Mouse (Mus musculus): ENCODE measurements at regions not wholly inside any gene's neighbourhood (a gene's known extent, or its start where the extent isn't known, plus 50 kb on each side); places are given as distances from the start of the nearest gene placed in this dataset.
A peak's percentile ranks its signal among the peaks of the same experiment; 100 is the strongest.

DNA sequence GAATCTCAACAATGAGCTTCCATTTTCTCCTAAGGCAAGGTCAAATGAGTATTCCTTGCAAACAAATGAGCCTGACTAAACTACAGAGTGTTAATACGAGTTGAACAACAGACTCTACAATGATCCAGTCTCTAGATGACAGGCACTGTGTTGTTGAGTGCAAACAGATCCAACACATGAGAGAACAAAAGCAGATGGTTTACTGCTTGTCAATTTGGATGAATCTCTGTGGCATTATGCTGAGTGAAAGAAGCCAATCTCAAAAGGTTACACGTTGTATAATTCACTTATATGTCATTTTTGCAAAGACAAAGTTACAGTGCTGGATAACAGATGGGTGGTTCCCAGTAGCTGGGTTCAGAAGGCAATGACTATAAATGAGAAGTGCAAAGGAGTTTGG, 217.1 kb upstream of the Gm6657 start:
- DNase-seq (ENCODE audit: low spot score in 2 of 2) = peak in 1 of 2 experiments; percentile 11

DNA sequence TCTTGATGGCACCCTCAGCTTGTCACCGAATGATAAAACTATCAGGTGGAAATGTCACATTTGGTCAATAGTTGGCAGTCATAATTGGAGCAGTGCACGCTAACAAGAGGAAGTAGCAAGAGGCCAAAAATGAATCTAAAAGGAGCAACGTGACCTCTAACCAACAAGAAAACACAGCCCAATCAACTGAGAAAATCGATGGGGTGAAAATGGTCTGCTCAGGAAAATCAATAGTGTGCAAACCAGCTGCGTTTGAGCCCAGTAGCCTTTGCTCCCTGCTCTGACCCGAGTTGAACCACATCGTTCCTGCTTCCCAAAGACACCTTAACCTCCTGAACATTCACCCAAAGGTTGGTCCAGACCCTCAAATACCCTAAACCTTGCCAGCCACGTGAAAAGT, 207.3 kb upstream of the Gm6657 start:
- DNase-seq (ENCODE audit: low spot score in 2 of 2) = no peak

DNA sequence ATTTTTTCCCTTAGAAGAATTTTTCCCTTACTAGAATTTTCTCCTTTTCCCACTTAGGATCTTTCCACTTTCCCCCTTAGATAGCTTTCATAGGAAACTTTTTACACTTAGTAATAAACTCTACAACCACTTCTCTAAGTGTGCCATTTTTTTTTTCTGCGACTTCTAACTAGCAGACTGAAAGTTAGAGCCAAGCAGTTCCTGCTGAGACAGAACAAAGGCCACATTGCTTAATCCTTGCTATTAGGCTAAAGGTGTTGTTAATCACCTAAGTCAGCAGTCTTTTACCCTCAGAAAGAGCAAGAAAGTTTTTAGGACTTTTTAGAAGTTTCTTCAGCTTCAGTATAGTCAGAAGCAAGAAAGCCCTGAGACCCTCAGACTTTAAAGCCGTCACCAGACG, 204.3 kb upstream of the Gm6657 start:
- DNase-seq (ENCODE audit: low spot score in 2 of 2) = no peak

DNA sequence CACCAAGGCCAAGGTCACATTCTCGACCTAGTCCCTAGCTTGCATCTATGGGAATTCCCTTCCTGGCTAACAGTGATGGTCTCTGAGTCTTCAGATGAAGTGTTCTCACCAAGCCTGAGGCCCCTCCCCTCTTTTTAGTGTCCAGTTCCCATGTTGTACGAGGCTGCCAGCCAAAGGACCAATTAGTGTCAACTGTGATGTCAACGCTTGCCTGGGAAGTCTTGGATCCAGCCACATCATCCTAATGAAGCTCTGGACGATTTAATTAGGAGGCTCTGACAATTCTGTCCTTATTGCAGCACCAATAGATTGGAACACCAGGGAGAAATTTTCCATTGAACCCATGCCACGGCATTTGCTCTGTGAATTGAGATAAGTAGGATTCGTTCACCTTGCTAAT, 202.4 kb upstream of the Gm6657 start:
- DNase-seq (ENCODE audit: low spot score in 2 of 2) = peak in 1 of 2 experiments; percentile 32

DNA sequence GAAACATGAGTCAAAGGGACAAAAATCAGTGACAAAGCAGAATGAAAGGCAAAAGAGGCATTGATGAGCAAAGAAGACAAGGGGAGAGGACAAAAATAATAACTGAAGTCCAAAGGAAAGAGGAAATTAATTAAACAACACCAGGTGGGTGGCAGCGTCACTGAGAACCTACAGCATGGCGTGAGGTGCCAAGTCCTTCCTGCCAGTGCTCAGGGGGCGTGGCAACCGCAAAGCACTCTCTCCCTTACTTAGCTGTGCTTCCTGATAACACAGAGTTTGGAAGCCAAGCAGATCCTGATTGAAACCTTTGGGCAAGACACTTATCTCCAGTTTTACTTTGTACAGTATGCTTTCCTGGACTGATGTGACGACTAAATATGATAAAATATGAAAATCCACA, 199.9 kb upstream of the Gm6657 start:
- DNase-seq (ENCODE audit: low spot score in 2 of 2) = no peak

DNA sequence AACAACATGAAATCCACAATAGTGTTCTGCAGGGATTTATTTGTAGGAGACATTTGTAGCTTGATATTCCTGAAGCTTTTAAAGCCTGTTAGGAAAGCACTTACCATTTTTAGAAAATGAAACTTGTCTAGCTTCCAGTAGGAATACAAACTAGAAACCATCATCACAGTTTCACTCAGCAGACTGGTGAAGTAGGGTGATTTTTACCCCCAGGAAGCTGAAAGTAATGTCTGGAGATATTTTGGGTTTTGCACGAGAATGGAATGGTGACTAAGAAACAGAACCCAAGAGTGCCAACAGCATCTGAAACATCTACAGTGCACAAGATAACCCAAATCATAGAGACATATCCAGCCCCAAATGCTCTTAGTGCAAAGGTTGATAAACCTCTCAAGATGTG, 196.1 kb upstream of the Gm6657 start:
- no peak for DNase-seq (ENCODE audit: low spot score in 2 of 2)

DNA sequence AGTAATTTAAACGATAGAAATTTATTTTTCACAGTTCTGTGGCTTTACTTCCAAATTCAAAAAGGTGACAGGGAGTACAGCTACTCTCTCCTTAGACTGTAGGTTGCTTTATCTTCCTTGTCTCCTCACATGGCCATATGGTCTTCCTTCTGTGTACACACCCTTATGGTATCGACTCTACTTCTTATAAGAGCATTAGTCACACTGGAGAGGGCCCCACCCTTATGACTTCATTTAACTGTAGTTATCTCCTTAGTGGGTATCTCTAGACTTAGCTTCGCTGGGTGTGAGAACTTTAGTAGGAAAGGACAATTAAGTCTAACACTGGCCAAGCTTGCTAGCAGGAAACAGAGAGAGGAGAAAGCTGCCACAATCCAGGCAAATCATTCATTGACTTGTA, 193.6 kb upstream of the Gm6657 start:
- DNase-seq (ENCODE audit: low spot score in 2 of 2) = no peak

DNA sequence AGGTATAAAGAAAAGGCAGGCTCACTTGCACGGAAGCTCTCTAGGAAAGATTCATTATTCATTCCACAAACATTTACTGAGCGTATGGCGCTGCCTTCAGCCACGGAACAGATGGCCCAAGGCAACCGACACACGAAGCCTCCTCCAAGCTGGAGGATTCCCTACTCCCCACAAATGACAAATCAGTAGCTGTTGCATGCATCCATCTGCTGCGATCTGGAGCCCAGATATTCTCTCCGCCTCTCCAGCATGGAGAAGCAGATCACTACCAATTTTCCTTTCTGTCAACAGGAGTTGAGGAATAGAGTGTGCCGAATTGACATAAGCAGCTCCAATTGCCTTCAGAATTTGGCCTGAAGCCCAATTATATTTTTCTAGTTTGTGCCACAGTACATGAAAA, 192.2 kb upstream of the Gm6657 start:
- peak; percentile 90 for DNase-seq (ENCODE audit: low spot score in 2 of 2)

DNA sequence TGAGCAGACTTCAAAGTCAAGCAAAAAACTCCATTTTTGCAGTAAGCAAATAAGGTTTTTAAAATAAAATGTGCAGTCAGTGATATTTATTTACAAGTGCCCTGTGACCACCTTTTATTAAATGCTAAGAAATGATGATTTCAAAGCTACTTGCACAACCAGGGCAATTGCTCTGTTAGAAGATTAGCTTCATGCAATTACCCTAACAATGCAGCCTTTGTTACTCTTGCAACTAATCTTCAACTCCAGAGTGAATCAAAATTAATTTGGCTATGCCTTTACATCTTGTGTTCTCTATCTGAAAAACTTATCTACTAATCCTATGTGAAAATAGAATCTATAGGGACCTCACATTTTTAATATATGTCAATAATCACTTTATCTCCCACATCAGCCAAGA, 160.3 kb upstream of the Gm6657 start:
- DNase-seq (ENCODE audit: low spot score in 2 of 2) = no peak

DNA sequence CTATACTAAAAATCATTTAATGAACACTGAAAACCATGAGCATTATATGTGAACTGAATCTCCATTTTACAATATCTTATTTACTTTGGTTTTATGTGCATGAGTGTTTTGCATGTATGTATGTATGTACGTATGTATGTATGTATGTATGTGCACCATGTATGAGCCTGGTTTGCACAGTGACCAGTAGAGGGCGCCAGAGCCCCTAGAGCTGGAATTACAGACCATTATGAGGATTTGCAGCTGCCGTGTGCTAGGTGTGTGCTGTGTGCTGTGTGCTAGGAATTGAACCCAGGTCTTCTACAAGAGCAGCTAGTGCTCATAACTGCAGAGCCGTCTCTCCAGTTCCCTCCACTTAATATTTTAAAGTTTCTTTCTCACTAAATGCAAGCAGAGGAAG, 147.5 kb upstream of the Gm6657 start:
- no peak for DNase-seq (ENCODE audit: low spot score in 2 of 2)

DNA sequence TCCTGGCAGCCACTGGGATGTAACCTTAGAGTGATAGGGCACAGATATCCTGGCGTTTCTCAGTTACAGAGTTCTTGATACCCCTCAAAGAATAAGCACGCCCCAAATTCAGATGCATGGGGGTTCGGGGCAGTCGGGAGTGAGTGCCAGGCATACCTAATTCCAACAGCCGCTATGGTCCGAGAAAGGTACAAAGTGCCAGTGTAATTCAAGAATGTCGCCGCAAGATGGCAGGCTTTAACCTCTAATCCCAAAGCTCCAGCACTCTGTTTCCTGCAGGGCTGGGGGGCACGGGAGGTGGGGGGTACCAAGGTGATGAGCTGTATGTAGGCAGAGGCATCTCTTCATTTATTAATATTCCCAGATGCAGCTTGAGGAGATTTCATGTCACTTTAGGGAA, 138.1 kb upstream of the Gm6657 start:
- peak; percentile 28 to 66 for DNase-seq (ENCODE audit: low spot score in 2 of 2)

DNA sequence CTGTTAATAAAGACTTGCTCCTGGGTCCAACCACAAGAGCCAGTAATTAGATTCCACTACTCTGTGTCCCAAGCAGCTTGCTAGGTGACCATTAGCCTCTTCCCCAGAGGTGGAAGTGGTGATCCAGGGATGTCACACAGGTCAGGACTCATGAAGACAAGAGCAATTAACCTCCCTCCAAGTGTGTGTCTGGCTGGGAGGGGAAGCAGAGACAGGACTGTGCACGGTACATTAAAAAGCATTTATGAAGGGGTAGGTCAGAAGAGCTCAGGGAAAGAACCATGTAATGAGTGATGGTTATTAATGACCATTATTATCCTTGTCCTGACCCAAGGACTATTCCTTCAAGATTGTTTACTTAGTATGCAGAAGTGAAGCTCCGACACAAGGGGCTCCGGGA, 136.9 kb upstream of the Gm6657 start:
- DNase-seq (ENCODE audit: low spot score in 2 of 2) = no peak

DNA sequence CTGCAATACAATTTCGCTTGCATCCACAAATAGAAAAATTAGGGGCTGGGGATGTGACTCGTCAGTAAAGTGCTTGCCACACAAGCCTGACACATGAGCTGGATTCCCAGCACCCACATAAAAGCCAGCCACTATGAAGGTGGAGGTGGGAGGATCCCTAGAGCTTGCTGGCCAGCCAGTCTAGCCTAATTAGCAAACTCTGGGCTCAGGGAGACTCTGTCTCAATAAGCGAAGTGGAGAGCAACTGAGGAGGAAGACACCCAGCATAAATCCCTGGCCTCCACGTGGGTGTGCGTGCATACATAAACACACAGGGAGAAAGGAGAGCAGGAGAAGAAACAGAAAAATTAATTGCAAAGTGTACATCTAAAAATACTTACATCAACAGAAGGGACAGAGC, 134.1 kb upstream of the Gm6657 start:
- DNase-seq (ENCODE audit: low spot score in 2 of 2) = no peak

DNA sequence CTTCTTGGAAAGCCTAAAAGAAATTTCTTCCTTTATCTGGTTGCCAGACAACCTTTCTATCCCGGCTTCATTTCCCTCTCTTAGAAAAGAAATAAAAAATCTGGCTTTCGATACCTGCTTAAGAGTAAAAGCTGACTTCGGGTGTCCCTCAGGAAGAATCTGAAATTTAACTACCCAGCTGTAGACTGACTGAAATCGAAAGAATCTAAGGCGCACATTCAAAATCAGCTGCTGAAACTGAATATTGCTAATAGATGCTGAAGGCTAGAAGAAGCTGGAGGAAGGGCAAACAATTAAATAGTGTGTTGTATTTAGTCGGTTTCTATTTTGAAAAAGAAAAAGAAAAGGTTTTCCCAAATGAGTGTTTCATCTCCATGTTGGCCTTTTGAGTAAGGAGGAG, 128.0 kb upstream of the Gm6657 start:
- DNase-seq (ENCODE audit: low spot score in 2 of 2) = no peak

DNA sequence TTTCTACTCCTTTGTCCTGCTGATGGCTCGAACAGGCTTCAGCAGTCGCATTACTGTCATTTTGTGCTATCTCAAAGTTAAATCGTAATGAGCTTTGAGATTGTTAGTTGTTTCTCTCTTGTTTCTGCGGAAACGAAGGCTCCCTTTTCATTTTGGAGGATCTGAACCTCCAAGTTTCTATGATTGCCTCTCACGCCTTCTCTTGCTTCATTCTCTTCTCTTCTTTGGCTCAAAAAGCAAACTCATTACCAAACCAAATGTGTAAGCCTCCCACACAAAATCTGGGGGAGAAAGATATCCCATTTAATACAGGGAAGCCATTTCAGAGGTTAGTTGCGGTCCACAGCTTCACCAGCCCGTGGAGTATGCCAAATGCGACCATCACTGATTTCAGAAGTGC, 121.1 kb upstream of the Gm6657 start:
- DNase-seq (ENCODE audit: low spot score in 2 of 2) = no peak

DNA sequence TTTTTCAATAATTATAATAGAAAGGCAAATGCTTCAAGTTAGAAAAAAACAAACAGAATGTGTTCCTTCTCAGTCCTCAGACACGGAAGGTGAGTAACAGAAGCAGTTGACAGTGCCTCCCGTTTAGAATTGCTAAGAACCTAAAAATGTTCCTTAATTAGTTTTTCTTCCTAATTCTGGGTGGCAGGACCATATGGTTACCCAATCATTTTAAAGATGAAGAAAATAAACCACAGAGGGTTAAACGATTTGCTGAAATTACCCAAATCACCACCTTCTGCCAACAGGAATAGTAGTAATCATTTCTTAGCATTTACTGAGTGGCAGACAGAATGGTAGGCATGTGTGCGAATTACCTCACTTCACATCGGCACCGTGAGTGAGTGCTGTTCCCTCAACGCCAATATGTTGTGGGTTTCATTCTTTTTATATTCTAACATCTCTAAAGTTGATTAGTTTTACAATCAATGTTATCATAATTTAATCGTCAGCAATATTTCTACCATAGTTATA, 119.7 kb upstream of the Gm6657 start:
- DNase-seq (ENCODE audit: low spot score in 2 of 2) = no peak

DNA sequence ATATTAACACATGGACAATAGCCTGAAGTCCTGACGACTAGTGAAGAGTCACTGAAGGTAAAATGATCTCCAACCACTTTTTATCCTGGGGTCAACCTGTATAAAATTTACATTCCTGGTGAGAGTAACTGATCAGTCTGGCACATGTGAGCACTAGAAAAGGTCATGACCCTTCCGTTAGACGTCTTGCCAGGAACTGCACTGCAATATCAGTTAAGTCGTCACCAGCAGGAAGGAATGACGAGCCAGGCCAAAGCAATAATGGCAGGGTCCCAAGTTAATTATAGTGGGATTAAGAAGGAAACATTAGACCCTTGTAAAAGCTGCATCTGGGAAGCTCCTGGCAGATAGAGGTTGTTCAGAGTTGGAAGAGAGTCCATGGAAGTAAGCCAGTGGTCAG, 116.8 kb upstream of the Gm6657 start:
- no peak for DNase-seq (ENCODE audit: low spot score in 2 of 2)

DNA sequence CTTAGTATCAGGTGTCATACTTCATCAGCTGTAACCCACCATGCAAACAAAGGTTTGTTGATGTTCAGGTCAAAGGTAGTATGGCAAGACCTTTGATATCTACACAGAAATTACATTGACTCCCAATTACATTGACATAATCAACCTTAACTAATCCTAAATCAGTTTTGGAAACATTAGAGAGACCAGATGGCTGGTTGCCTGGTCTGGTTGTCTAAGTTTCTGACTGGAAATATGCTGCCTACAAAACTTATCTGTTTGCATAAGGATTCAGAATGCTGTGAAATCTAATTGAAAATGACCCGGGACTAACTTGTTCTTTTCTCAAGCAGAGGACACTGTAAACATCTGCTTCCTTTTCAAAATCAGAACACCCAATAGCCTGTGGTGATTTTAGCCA, 111.9 kb upstream of the Gm6657 start:
- DNase-seq (ENCODE audit: low spot score in 2 of 2) = no peak

DNA sequence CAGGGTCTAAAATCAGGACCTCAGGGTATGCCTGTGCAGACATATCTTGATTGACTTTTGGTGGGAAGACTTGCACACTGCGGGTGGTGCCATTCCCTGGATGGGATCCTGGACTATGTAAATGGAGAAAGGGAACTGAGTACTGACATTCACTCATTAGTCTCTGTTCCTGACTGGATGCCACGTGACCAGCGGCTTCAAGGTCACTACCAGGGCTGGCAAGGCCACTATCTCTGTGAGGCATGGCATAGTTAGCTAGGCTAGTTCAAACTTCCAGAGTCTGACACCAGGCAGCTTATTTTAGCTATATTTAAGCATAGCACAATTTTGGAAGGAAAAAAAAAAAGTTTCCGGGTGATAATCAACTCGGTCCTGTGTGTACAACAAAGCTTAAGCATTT, 108.0 kb upstream of the Gm6657 start:
- DNase-seq (ENCODE audit: low spot score in 2 of 2) = no peak

DNA sequence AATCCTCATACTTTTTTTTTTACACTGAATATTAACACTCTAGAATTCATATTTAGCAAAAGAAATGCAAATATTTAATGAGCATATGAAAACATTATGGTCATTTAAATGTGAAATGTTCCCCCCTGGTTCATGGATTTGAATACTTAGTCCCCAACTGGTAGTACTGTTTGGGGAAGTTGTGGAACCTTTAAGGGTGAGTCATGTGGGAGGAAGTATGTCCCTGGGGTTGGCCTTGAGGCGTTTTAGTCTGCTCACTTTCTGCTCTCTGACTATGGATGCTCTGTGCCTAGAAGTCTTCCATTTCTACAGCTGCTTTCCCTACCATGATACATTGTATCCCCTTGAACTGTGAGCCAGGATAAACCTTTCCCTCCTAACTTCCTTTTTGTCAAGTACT, 106.1 kb upstream of the Gm6657 start:
- no peak for DNase-seq (ENCODE audit: low spot score in 2 of 2)

DNA sequence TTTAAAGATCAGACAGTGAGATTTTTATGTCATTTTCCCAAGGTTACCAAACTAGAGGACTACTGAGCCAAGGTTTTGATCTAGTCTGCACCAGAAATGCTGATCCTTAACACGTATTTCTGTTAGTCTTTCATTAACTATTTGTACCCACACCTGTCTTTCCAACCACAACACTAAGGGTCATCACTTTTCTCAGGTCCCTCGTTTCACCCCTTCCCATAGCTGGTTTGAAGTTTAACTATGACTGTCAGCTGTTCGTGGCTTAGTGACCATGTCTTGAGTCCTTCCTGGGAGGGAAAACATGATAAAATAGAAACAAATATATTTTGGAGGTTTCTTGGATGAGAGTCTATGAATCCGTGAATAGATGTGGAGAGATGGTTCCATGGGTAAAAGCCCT, 99.6 kb upstream of the Gm6657 start:
- DNase-seq (ENCODE audit: low spot score in 2 of 2) = no peak

DNA sequence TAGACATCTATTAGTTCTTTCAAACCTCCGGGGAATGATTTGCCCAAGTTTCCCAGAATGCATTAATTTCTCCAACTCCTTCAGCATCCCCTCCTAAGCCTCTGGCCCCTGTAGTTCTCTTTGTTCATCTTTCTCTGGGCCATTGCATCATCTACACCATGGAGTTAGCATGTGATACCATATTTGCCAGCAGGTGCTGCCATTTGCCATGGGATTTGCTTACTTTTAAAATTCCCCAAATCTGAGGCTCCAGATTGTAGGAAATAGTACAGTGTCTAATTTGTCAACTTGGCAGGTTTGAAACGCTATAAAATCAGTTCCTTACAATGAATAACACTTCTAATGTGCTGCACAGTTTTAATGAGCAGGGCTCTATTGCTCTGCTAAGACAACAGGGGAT, 98.7 kb upstream of the Gm6657 start:
- no peak for DNase-seq (ENCODE audit: low spot score in 2 of 2)

DNA sequence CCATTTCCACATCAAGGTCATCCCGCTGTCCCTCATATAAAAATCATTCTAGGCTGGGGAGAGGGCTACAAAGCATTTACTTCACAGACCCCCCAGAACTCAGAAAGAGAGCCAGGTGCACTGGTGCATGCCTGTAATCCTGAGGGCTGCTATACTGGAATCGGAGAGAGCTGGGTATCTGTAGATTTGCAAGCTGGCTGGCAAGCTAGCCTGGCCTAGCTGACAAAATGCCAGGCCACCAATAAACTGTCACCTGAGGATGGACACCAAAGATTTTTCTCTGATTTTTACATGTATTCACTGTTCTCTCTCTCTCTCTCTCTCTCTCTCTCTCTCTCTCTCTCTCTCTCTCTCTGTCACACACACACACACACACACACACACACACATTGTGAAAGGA, 98.1 kb upstream of the Gm6657 start:
- DNase-seq (ENCODE audit: low spot score in 2 of 2) = no peak

DNA sequence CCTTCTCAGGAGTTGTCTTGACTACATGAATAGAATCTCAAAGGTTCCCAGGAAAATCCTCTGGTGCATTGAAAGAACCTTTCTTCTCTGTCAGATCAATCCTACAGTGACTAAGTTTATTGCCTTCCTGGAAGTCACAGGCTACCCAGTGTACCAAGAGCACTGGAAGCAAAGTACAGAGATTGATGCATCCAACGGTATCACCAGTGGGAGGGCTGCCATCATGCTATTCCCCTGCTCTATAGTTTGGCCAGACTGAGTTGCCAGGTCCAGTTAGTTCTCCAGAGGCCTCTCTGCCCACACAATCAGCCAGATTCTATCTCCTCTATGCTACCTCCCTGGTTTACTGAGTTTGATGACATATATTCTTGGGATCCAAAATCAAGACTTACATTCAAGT, 96.9 kb upstream of the Gm6657 start:
- no peak for DNase-seq (ENCODE audit: low spot score in 2 of 2)

DNA sequence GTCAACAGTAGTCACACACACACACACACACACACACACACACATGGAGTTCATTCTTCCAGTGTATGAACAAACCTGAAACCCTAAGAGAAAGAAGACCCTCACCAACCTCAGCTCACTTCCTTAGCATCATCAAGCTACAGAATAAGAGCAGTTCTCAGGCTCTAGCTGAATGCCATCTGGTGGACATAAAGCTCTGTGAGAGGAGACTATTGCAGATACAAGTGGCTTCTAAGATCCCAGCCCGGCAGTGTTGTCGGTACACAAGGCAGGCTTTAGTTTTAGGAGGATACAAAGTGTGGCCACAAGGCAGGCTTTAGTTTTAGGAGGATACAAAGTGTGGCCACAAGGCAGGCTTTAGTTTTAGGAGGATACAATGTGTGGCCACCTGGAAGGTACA, 96.3 kb upstream of the Gm6657 start:
- DNase-seq (ENCODE audit: low spot score in 2 of 2) = no peak
